Mouse (Mus musculus) lung, postnatal 0 days (tissue): ENCODE results near the gene Celf2. TPM values are rescaled to one million over a fixed set of nuclear protein-coding genes. Genes with fewer than 3 reads are reported as not detected.

ENCODE experiments used
- ATAC-seq: fragments of 200-750 bp; cut with Nextera tagmentation; 2 replicates; pipeline ENCODE4 v1.8.0; 2017; ENCODE audit warnings: moderate library complexity
- DNase-seq: peaks from one replicate; pipeline ENCODE4 v3.0.0-alpha.2; 2016; ENCODE audit warnings: low spot score
- H3K27ac ChIP-seq: fragments of 300-500 bp; sonication (generic); 2 replicates; pipeline ENCODE4 v1.5.1; 2014; ENCODE audit warnings: antibody characterized with exemption, mild to moderate bottlenecking, low read length, mixed read lengths
- H3K27me3 ChIP-seq: fragments of 300-500 bp; sonication (generic); replicated peaks from 2 replicates; pipeline ENCODE4 v1.6.1; 2014; ENCODE audit warnings: low read length, mixed read lengths; ENCODE audit not compliant: insufficient read depth
- H3K36me3 ChIP-seq: fragments of 300-500 bp; sonication (generic); 2 replicates; pipeline ENCODE4 v1.6.1; 2014; ENCODE audit warnings: low read length, mixed read lengths; ENCODE audit not compliant: insufficient read depth
- H3K4me1 ChIP-seq: fragments of 300-500 bp; sonication (generic); 2 replicates; pipeline ENCODE4 v1.6.1; 2014; ENCODE audit warnings: antibody characterized with exemption, low read depth, low read length, mixed read lengths; ENCODE audit not compliant: insufficient read depth
- H3K4me2 ChIP-seq: fragments of 300-500 bp; sonication (generic); replicated peaks from 2 replicates; pipeline ENCODE4 v1.6.1; 2014; ENCODE audit warnings: low read depth, mild to moderate bottlenecking, low read length, moderate library complexity, mixed read lengths
- H3K4me3 ChIP-seq: fragments of 300-500 bp; sonication (generic); 2 replicates; pipeline ENCODE4 v1.5.1; 2014; ENCODE audit warnings: low read depth, low read length
- H3K9ac ChIP-seq: fragments of 300-500 bp; sonication (generic); replicated peaks from 2 replicates; pipeline ENCODE4 v1.6.1; 2014; ENCODE audit warnings: low read depth, mild to moderate bottlenecking
- H3K9me3 ChIP-seq: fragments of 300-500 bp; sonication (generic); 2 replicates; pipeline ENCODE4 v1.6.1; 2016; ENCODE audit warnings: low read length, mixed read lengths
- CTCF ChIP-seq: IDR thresholded peaks from 2 replicates; pipeline ENCODE4 v1.5.1; 2016; ENCODE audit warnings: antibody characterized with exemption, mild to moderate bottlenecking
- EP300 ChIP-seq: IDR thresholded peaks from 2 replicates; pipeline ENCODE4 v1.6.1; 2016; ENCODE audit warnings: antibody characterized with exemption, mild to moderate bottlenecking, control low read depth
- WGBS: fragments of 180-500 bp; shearing (Covaris S2); extraction: QIAGEN DNeasy Blood & Tissue Kit; methylation state at CpG from one replicate; pipeline ENCODE4 v1.1.7; 2014; 5-methylcytosine and 5-hydroxymethylcytosine counted together
- polyA plus RNA-seq: library from polyadenylated mRNA; unstranded; fragments of >200 nt; fragmentation: Nextera tagmentation; extraction: Ambion mirVana; gene quantifications from 2 replicates; pipeline ENCODE4 v1.2.1, GENCODE M21; 2015

Gene Celf2
- polyA plus RNA-seq, 1 experiment from 2014 or later, result 49.6 TPM

GRCm38 (mm10) chr2:6927693-6928360, 581.5 kb downstream of the Celf2 start:
- no peak overlapping the region for H3K9ac ChIP-seq
- H3K4me2 ChIP-seq, result no peak overlapping the region
- no peak overlapping the region for H3K4me3 ChIP-seq
- 64% methylated on average over 4 of the region's 4 CpGs for WGBS
- H3K27ac ChIP-seq, result no peak overlapping the region
- no peaks in the 10 kb centered on the region for H3K4me1 ChIP-seq
- TF ChIP-seq CTCF (no peak), EP300 (peak; percentile 40; the same call in 1 of the 2 replicates)
- DNase-seq (peak; percentile 73), ATAC-seq (peak; percentile 71)
- no peaks in the 10 kb centered on the region for H3K9me3 ChIP-seq
- H3K27me3 ChIP-seq, result no peaks in the 10 kb centered on the region
- no peaks in the 10 kb centered on the region for H3K36me3 ChIP-seq

- no peak for DNase-seq
- TF ChIP-seq EP300 (no peak), CTCF (no peak)
- Histone ChIP-seq H3K36me3 (no peaks in the 10 kb centered on the region), H3K27me3 (no peaks in the 10 kb centered on the region), H3K9me3 (no peaks in the 10 kb centered on the region), H3K4me3 (no peak overlapping the region), H3K27ac (no peak overlapping the region), H3K4me2 (no peak overlapping the region), H3K9ac (no peak overlapping the region), H3K4me1 (no peaks in the 10 kb centered on the region)
- 93% methylated on average over 5 of the region's 5 CpGs for WGBS
- no peak for ATAC-seq
Measured at GRCm38 (mm10) chr2:6925505-6925904, 583.9 kb downstream of the Celf2 start.

GRCm38 (mm10) chr2:6923738-6924474, 585.5 kb downstream of the Celf2 start:
- Histone ChIP-seq H3K4me1 (no peaks in the 10 kb centered on the region), H3K36me3 (no peaks in the 10 kb centered on the region), H3K9ac (no peak overlapping the region), H3K4me3 (no peak overlapping the region), H3K9me3 (no peaks in the 10 kb centered on the region), H3K4me2 (no peak overlapping the region), H3K27me3 (no peaks in the 10 kb centered on the region), H3K27ac (no peak overlapping the region)
- no peak for ATAC-seq
- peak; percentile 28 for DNase-seq
- 33% methylated on average over 15 of the region's 15 CpGs for WGBS
- TF ChIP-seq EP300, result 0 out of 2 replicates have a peak, but pooled peaks have one; percentile 11
- TF ChIP-seq CTCF, result no peak

- no peak overlapping the region for H3K9ac ChIP-seq
- DNase-seq (no peak), ATAC-seq (no peak)
- H3K27ac ChIP-seq, result no peak overlapping the region
- TF ChIP-seq EP300, result no peak
- no peak overlapping the region for H3K4me2 ChIP-seq
- no peaks in the 10 kb centered on the region for H3K4me1 ChIP-seq
- no peaks in the 10 kb centered on the region for H3K36me3 ChIP-seq
- no peaks in the 10 kb centered on the region for H3K9me3 ChIP-seq
- WGBS, result 82% methylated on average over 4 of the region's 4 CpGs
- H3K27me3 ChIP-seq, result no peaks in the 10 kb centered on the region
- H3K4me3 ChIP-seq, result no peak overlapping the region
Measured at GRCm38 (mm10) chr2:6915386-6915785, 594.0 kb downstream of the Celf2 start.

- ATAC-seq, result no peak
- DNase-seq, result no peak
- Histone ChIP-seq H3K27ac (no peak overlapping the region), H3K4me1 (no peaks in the 10 kb centered on the region), H3K9ac (no peak overlapping the region), H3K27me3 (no peaks in the 10 kb centered on the region), H3K4me3 (no peak overlapping the region), H3K36me3 (no peaks in the 10 kb centered on the region), H3K9me3 (no peaks in the 10 kb centered on the region), H3K4me2 (no peak overlapping the region)
- 84% methylated on average over 10 of the region's 10 CpGs for WGBS
- no peak for TF ChIP-seq CTCF
- TF ChIP-seq EP300, result no peak
Measured at GRCm38 (mm10) chr2:6913315-6913714, 596.0 kb downstream of the Celf2 start.

- Histone ChIP-seq H3K9ac (no peak overlapping the region), H3K27me3 (no peaks in the 10 kb centered on the region), H3K4me2 (no peak overlapping the region), H3K36me3 (no peaks in the 10 kb centered on the region), H3K4me3 (no peak overlapping the region), H3K4me1 (no peaks in the 10 kb centered on the region), H3K27ac (no peak overlapping the region), H3K9me3 (no peaks in the 10 kb centered on the region)
- DNase-seq (peak; percentile 73), ATAC-seq (peak; percentile 42)
- WGBS, result 48% methylated on average over 7 of the region's 7 CpGs
- TF ChIP-seq EP300, result no peak
- no peak for TF ChIP-seq CTCF
Measured at GRCm38 (mm10) chr2:6911932-6912331, 597.4 kb downstream of the Celf2 start.
